In genomic region chr8:72318801-72319322, GRCm38 (mm10) we compare ENCODE assay signal across 8 mouse cellular contexts. TPM values are rescaled to one million over a fixed set of nuclear protein-coding genes. Genes with fewer than 3 reads are reported as not detected.
DNase-seq lines count a peak whose midpoint lies in the region; ATAC-seq and TF ChIP-seq lines count a peak whose summit lies in the region.

Gene Klf2, plus strand, starts transcription at chr8:72319033.

- 0 out of 2 replicates have a peak within 1 kb of the TSS, but pooled peaks have one; percentile 24 for H3K27ac ChIP-seq in lung, embryonic 14.5 days (ENCODE audit: low read depth)

- H3K9ac ChIP-seq in lung, embryonic 14.5 days = peak within 1 kb of the TSS; percentile 56

- peak; percentile 96 for DNase-seq in Muller cell, postnatal 12 days (ENCODE audit: inconsistent ontology term)
- peak; percentile 31 for DNase-seq in cerebellum, adult 9-10 months
- peak; percentile 69 to 75 for DNase-seq in layer of hippocampus, adult 8-10 months (ENCODE audit: low spot score in 2 of 2)
- DNase-seq in lung, embryonic 14.5 days = peak; percentile 98
- peak; percentile 90 for DNase-seq in testis, postnatal 14 days (ENCODE audit: low spot score)

- peak; percentile 76 for ATAC-seq in frontal cortex, adult (ENCODE audit: low TSS enrichment)
- peak; percentile 78 to 80 for ATAC-seq in hematopoietic stem cell, adult 5-6 weeks (replicated peaks in 1 of 2; ENCODE audit: insufficient read depth in 1 of 2, low FRiP score in 2 of 2, low TSS enrichment in 1 of 2, low read depth in 1 of 2, poor library complexity in 2 of 2, severe bottlenecking in 2 of 2)
- peak; percentile 98 for ATAC-seq in lung, embryonic 14.5 days (ENCODE audit: insufficient read depth)
- peak; percentile 65 for ATAC-seq in neutrophil, adult 5-6 weeks (ENCODE audit: extremely low read depth, insufficient number of reproducible peaks, low FRiP score, poor library complexity, severe bottlenecking)

- H3K36me3 ChIP-seq in lung, embryonic 14.5 days (ENCODE audit: insufficient read depth) = no peaks in the 10 kb centered on the region

- peak within 1 kb of the TSS; percentile 94 for H3K4me2 ChIP-seq in lung, embryonic 14.5 days

- H3K4me3 ChIP-seq in lung, embryonic 14.5 days (ENCODE audit: low read depth, low read length) = peak within 1 kb of the TSS; percentile 56

- H3K4me1 ChIP-seq in lung, embryonic 14.5 days (ENCODE audit: insufficient read depth) = no peaks in the 10 kb centered on the region

- under 1% methylated on average over 45 of the region's 46 CpGs for WGBS in lung, embryonic 14.5 days

- H3K9me3 ChIP-seq in lung, embryonic 14.5 days (ENCODE audit: low read depth, low read length) = no peaks in the 10 kb centered on the region

- no peak for TF ChIP-seq CTCF in lung, embryonic 14.5 days (IDR thresholded peaks at IDR 0.05; ENCODE audit: low read depth)

- H3K27me3 ChIP-seq in lung, embryonic 14.5 days (ENCODE audit: insufficient read depth, low read length) = peaks cover 23% of the 10 kb centered on the region

RNA-seq across cellular contexts. Expression of gene Klf2, which starts in this region (rescaled TPM):
- total RNA-seq in hematopoietic stem cell, adult 5-6 weeks (2017) = 9.4 and 17.1 TPM in 2 replicates
- 10 to 100 TPM in 3 of 4 experiments, 1 to 10 TPM in 1; 9.5 to 15.3 (median 12.7) TPM for total RNA-seq in layer of hippocampus, adult 8-10 months (2022)
- 14.3 and 15.2 TPM in 2 replicates for polyA plus RNA-seq in lung, embryonic 14.5 days (2014; fragmentation: Nextera tagmentation; extraction: Ambion mirVana)
- total RNA-seq in neutrophil, adult 5-6 weeks (2017) = 428 and 461 TPM in 2 replicates

Comparison
In these comparisons a context has a peak if more than half of its experiments do, and no peak if none do; other contexts are left out.
1. Peak in every context shown above with its lines: DNase-seq, ATAC-seq, H3K4me3 ChIP-seq and H3K27ac ChIP-seq.
2. RNA of gene Klf2 (total RNA-seq): 428 to 461 TPM in neutrophil, adult 5-6 weeks; 9.5 to 15.3 TPM in layer of hippocampus, adult 8-10 months and 9.4 to 17.1 TPM in hematopoietic stem cell, adult 5-6 weeks; every median in the first group is over 10 times any median in the second.
3. DNase-seq: peak in every context shown above with its lines; median percentile 98 in lung, embryonic 14.5 days; 96 in Muller cell, postnatal 12 days; 90 in testis, postnatal 14 days; 72 in layer of hippocampus, adult 8-10 months; 31 in cerebellum, adult 9-10 months.